Mouse (Mus musculus) testis, adult 2 months (tissue): Measurements from ENCODE around the gene Nudt17.

ENCODE experiments used
- CTCF ChIP-seq: fragments of 200-500 bp; IDR thresholded peaks from 2 replicates; pipeline ENCODE4 v1.5.1; 2012; ENCODE audit warnings: low read depth, mild to moderate bottlenecking, inconsistent platforms, low read length, moderate library complexity; ENCODE audit not compliant: control insufficient read depth, insufficient read depth, insufficient replicate concordance
- POLR2A ChIP-seq: fragments of 200-500 bp; IDR thresholded peaks from 2 replicates; pipeline ENCODE4 v1.6.1; 2012; ENCODE audit warnings: low read depth, mild to moderate bottlenecking, inconsistent platforms, low read length, moderate library complexity; ENCODE audit not compliant: control insufficient read depth

GRCm38 (mm10) chr3:96693579-96693978 is 14.8 kb downstream of the Nudt17 start:
- no peak for TF ChIP-seq CTCF
- TF ChIP-seq POLR2A = no peak
